Mouse (Mus musculus) small intestine, adult 2 months (tissue): ENCODE data around the gene Mtif3.

Experiments used
- CTCF ChIP-seq: fragments of 200-500 bp; IDR thresholded peaks from 2 replicates; pipeline ENCODE4 v1.5.1; 2012; ENCODE audit warnings: low read depth, mild to moderate bottlenecking, control low read depth, inconsistent platforms, low read length, moderate library complexity, mixed read lengths; ENCODE audit not compliant: insufficient replicate concordance, insufficient read length; ENCODE audit errors: extremely low read depth
- POLR2A ChIP-seq: fragments of 200-500 bp; IDR thresholded peaks from 2 replicates; pipeline ENCODE4 v1.6.1; 2012; ENCODE audit warnings: low read depth, mild to moderate bottlenecking, control low read depth, inconsistent platforms, low read length, moderate library complexity

DNA sequence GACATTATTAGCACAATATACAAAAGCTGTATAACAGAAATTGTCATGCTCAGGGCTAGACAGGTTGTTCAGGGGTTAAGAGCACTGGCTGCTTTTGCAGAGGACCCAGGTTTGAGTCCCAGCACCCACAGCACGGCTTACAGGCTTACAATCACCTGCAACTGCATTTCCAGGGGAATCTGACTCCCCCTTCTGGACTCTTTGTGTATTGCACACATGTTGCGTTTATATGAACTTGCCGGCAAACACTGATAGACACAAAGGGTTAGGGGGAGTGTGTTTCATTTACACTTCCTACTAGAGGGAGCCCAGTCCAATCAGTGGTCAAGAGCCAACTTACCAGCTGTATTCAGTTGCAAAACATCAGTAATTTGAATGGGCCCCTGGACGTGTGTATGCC lies 37.7 kb upstream of the Mtif3 start:
- TF ChIP-seq POLR2A (no peak), CTCF (no peak)
